Mouse (Mus musculus): Measurements from ENCODE around the gene Cdc42ep1. TPM values are rescaled to one million over a fixed set of nuclear protein-coding genes. Genes with fewer than 3 reads are reported as not detected.

The Cdc42ep1 gene
- polyA plus RNA-seq, 2 experiments, result 7.8 to 8.1 TPM

DNA sequence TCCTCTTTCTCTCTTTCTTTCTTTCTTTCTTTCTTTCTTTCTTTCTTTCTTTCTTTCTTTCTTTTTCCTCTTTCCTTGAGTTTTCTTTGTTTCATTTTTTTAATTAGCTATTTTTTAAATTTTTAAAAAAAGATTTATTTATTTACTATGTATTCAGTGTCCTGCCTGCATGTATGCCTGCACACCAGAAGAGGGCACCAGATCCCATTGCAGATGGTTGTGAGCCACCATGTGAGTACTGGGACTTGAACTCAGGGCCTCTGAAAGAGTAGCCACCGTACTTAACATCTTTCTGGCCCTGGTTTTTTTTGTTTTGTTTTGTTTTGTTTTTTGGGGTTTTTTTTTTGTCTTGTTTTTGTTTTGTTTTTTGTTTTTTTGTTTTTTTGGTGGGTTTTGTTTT is 12.8 kb upstream of the Cdc42ep1 start:
- no peak overlapping the region for H3K4me2 ChIP-seq (ENCODE audit: low read depth)
- H3K27me3 ChIP-seq (ENCODE audit: control insufficient read depth, insufficient read depth, low read length), result no peaks in the 10 kb centered on the region
- ATAC-seq (ENCODE audit: insufficient read depth) (no peak), DNase-seq (ENCODE audit: low read depth in 3 of 3, low spot score in 3 of 3) (no peak)
- no peaks in the 10 kb centered on the region for H3K36me3 ChIP-seq (replicated peaks; ENCODE audit: control insufficient read depth, insufficient read depth, low read depth)
- TF ChIP-seq EP300 (IDR thresholded peaks at IDR 0.05; ENCODE audit: low read depth), result no peak
- TF ChIP-seq CTCF (IDR thresholded peaks at IDR 0.05; ENCODE audit: low read depth), result peak; percentile 36
- H3K4me1 ChIP-seq (replicated peaks; ENCODE audit: control insufficient read depth in 2 of 2, insufficient read depth in 2 of 2, low read length in 1 of 2), result peaks cover 1 to 14% of the 10 kb centered on the region in 2 experiments
- 65% methylated on average over 1 of the region's 1 CpGs for WGBS (ENCODE audit: insufficient replicate concordance)
- H3K27ac ChIP-seq, result no peak overlapping the region
- no peak overlapping the region for H3K4me3 ChIP-seq (ENCODE audit: insufficient read depth in 1 of 2, low read depth in 2 of 2, low read length in 2 of 2)
- no peak overlapping the region for H3K9ac ChIP-seq (replicated peaks)
- no peaks in the 10 kb centered on the region for H3K9me3 ChIP-seq (ENCODE audit: control insufficient read depth, low read length)

DNA sequence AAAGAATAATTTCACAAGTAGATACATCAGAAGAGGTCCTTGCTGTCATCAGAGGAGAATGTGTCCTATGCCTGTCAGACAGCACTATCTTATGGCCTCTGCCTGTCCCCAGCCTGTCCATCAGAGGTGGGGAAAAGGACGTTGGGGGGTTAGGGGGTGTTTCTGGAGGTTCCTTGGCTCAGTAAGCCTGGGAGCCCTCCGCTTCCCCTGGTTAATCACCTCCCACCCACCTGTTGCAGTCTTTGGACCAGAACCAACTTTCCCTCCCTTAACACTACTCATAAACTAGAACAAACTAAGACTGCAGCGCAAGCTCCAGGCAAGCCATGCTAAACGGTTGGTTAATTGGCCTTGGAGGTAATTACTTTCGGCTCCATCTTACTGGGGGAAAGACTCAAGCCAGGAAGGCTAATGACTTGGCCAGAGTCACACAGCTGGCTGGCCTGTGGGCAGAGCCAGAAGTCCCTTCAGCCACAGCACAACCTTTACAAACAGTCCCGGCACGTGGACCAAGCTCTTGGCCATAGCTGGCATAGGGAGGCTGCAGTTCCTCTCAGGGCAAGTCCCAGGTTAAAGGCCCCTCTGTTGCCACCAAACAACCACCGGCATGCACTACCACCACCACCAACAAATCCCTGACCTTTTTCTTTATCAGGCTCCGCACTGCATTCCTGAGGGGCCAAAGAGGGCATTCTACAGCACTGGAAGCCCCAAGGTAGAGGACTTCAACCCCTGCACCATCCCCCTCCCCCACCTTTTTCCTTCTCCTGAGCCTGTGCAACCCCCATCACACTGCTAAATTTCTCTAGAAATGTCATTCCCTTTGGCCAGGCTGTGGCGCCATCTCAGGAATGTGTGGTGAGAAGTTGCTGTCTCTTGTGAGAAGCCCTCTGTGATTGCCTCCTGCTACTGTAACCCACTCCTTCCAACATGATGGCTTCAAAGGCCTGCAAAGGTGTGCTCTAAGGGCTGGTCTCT is 11.4 kb upstream of the Cdc42ep1 start:
- H3K4me2 ChIP-seq (ENCODE audit: low read depth), result no peak overlapping the region; the same call in 1 of the 2 replicates
- TF ChIP-seq CTCF (IDR thresholded peaks at IDR 0.05; ENCODE audit: low read depth), result no peak
- TF ChIP-seq EP300 (IDR thresholded peaks at IDR 0.05; ENCODE audit: low read depth), result no peak
- no peak overlapping the region for H3K4me3 ChIP-seq (ENCODE audit: insufficient read depth in 1 of 2, low read depth in 2 of 2, low read length in 2 of 2)
- no peak for DNase-seq (ENCODE audit: low read depth in 3 of 3, low spot score in 3 of 3)
- no peak for ATAC-seq (ENCODE audit: insufficient read depth)
- H3K27ac ChIP-seq, result no peak overlapping the region
- no peaks in the 10 kb centered on the region for H3K27me3 ChIP-seq (ENCODE audit: control insufficient read depth, insufficient read depth, low read length)
- H3K9me3 ChIP-seq (ENCODE audit: control insufficient read depth, low read length), result no peaks in the 10 kb centered on the region
- no peaks in the 10 kb centered on the region for H3K36me3 ChIP-seq (replicated peaks; ENCODE audit: control insufficient read depth, insufficient read depth, low read depth)
- no peak overlapping the region for H3K9ac ChIP-seq (replicated peaks)
- WGBS (ENCODE audit: insufficient replicate concordance), result 55% methylated on average over 10 of the region's 10 CpGs
- H3K4me1 ChIP-seq (replicated peaks; ENCODE audit: control insufficient read depth in 2 of 2, insufficient read depth in 2 of 2, low read length in 1 of 2), result peaks cover 12 to 22% of the 10 kb centered on the region in 2 experiments

DNA sequence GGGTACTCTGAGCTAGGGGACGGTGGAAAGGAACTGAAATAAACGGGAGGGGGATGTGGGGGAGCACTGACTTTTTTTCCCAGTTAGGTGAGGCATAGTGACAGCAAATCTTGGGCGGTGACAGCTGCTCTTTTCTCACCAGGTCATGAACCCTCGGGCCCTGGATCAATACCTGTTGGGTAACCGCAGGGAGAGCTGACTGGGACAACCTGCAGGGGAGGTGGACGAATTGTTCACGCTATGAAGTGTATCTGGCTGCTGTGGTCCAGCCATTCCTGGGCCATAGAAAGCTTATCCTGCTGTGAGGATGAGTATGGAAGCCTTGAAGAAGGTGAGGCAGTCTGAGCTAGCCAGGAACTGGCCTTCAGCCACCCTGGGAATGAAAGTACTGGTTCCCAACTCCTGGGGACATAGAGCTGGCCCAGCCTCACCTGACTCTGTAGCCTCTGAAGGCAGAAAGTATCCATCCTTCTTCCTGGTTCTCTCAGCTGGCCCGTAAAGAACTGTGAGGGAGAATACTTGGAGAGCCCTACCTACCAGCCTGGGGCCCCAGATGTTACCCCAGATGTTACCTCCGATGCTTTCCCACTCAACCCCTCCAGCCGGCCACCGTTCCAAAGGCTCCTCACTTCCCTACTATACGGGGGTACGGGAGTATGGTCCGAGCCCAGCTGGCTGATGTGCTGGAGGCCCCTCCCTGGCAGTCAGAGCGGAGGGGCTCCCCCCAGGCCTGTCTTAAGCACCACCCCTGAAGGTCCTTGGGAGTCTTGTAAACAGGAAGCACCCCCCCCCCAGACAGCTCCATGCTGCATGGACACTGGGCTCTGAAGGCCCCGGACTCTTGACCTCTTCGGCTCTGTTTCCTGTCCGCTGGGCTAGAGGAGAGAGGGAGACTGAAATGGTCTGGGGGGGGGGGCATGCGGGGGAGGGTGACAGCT is 10.4 kb upstream of the Cdc42ep1 start:
- Histone ChIP-seq H3K4me3 (ENCODE audit: insufficient read depth in 1 of 2, low read depth in 2 of 2, low read length in 2 of 2) (no peak overlapping the region), H3K27me3 (ENCODE audit: control insufficient read depth, insufficient read depth, low read length) (no peaks in the 10 kb centered on the region), H3K36me3 (replicated peaks; ENCODE audit: control insufficient read depth, insufficient read depth, low read depth) (no peaks in the 10 kb centered on the region), H3K4me2 (ENCODE audit: low read depth) (peak overlapping the region; percentile 5; the same call in 1 of the 2 replicates), H3K4me1 (replicated peaks; ENCODE audit: control insufficient read depth in 2 of 2, insufficient read depth in 2 of 2, low read length in 1 of 2) (peaks cover 12 to 23% of the 10 kb centered on the region in 2 experiments), H3K9ac (replicated peaks) (no peak overlapping the region), H3K9me3 (ENCODE audit: control insufficient read depth, low read length) (no peaks in the 10 kb centered on the region), H3K27ac (peak overlapping the region; percentile 14)
- ATAC-seq (ENCODE audit: insufficient read depth) (peak; percentile 56), DNase-seq (ENCODE audit: low read depth in 3 of 3, low spot score in 3 of 3) (peak in 1 of 3 experiments; percentile 45)
- WGBS (ENCODE audit: insufficient replicate concordance), result 48% methylated on average over 19 of the region's 19 CpGs
- TF ChIP-seq CTCF (IDR thresholded peaks at IDR 0.05; ENCODE audit: low read depth) (no peak), EP300 (IDR thresholded peaks at IDR 0.05; ENCODE audit: low read depth) (no peak)

DNA sequence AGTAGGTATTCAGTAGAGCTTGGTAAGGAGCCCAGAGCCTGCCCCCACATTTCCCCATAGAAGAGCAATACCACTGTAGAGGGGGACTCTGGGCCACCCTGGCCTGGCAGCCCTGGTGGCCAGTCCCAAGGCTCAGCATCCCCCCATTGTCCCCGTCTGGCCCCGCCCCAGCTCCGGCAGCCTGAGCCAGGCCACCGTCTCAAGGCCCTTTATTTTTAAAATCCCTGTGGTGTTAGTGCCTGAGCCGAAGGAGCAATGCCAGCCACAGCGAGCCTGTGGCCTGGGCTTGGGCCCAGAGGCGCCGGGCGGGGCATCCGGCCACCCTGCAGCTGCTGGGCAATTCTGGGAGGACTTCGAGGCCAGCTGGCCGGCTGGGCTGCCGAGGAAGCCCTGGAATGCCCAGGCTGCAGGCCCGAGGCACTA is 9.7 kb upstream of the Cdc42ep1 start:
- DNase-seq (ENCODE audit: low read depth in 3 of 3, low spot score in 3 of 3), result no peak
- no peaks in the 10 kb centered on the region for H3K27me3 ChIP-seq (ENCODE audit: control insufficient read depth, insufficient read depth, low read length)
- no peak for TF ChIP-seq CTCF (IDR thresholded peaks at IDR 0.05; ENCODE audit: low read depth)
- no peak for TF ChIP-seq EP300 (IDR thresholded peaks at IDR 0.05; ENCODE audit: low read depth)
- H3K4me2 ChIP-seq (ENCODE audit: low read depth), result no peak overlapping the region
- no peak overlapping the region; the same call in 1 of the 2 replicates for H3K27ac ChIP-seq
- H3K4me3 ChIP-seq (ENCODE audit: insufficient read depth in 1 of 2, low read depth in 2 of 2, low read length in 2 of 2), result no peak overlapping the region
- ATAC-seq (ENCODE audit: insufficient read depth), result peak; percentile 22
- H3K9ac ChIP-seq (replicated peaks), result no peak overlapping the region
- no peaks in the 10 kb centered on the region for H3K36me3 ChIP-seq (replicated peaks; ENCODE audit: control insufficient read depth, insufficient read depth, low read depth)
- H3K4me1 ChIP-seq (replicated peaks; ENCODE audit: control insufficient read depth in 2 of 2, insufficient read depth in 2 of 2, low read length in 1 of 2), result peaks cover 12 to 23% of the 10 kb centered on the region in 2 experiments
- 56% methylated on average over 14 of the region's 14 CpGs for WGBS (ENCODE audit: insufficient replicate concordance)
- no peaks in the 10 kb centered on the region for H3K9me3 ChIP-seq (ENCODE audit: control insufficient read depth, low read length)
